Mouse (Mus musculus) liver, adult 2 months (tissue): ENCODE data around the gene Rangap1.

ENCODE experiments used
- CTCF ChIP-seq: fragments of 200-500 bp; IDR thresholded peaks from 2 replicates; pipeline ENCODE4 v1.5.1; 2011; ENCODE audit warnings: low read depth, low read length, control low read depth
- POLR2A ChIP-seq: fragments of 200-500 bp; IDR thresholded peaks from 2 replicates; pipeline ENCODE4 v1.6.1; 2011; ENCODE audit warnings: low read length, control low read depth; ENCODE audit not compliant: insufficient read depth; ENCODE audit errors: extremely low read depth

GRCm38 (mm10) chr15:81735075-81735474 lies 10.3 kb downstream of the Rangap1 start:
- TF ChIP-seq POLR2A: no peak
- no peak for TF ChIP-seq CTCF
